Mouse (Mus musculus): ENCODE measurements around the gene Cd84. TPM values are rescaled to one million over a fixed set of nuclear protein-coding genes. Genes with fewer than 3 reads are reported as not detected.

The Cd84 gene
- total RNA-seq, 2 experiments from 2014 or later: 28.1 to 28.9 TPM

DNA sequence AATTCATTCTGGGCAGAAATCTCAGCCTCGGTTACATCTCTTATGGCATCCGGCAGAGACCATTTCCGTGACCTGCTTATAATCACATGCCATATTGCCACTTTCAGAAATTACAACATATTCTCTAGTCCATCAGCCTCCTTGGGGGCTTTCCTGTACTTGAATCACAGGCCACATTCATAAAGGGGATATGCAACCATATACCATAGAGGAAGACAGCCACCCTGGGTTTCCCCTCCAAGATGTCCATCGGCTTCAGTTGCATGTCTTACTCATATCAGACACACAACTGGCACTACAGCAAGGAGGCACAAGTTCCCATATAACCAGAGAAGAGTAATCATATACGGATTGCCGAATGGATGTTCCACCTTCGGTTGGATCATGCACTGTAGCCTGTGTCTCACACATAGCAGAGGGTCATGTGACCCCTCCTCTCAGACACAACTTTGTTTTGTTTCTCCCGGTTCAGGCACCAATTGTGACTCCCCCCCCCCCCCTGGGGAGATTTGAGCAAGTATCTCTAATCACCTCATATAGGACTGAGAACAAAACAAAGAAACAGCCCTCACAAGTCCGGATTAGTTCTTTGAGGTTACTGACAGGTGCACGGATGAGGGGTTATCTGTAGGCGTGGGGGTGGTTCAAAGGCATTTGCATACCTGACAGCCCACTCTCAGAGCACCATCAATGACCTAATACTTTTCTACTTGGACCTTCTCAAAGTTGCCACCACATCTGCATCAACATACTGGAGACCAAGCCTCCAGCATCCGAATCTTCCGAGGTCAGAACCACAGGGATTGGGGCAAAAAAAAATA, 76.4 kb downstream of the Cd84 start:
- ATAC-seq (replicated peaks; ENCODE audit: low FRiP score, poor library complexity, severe bottlenecking): no peak

DNA sequence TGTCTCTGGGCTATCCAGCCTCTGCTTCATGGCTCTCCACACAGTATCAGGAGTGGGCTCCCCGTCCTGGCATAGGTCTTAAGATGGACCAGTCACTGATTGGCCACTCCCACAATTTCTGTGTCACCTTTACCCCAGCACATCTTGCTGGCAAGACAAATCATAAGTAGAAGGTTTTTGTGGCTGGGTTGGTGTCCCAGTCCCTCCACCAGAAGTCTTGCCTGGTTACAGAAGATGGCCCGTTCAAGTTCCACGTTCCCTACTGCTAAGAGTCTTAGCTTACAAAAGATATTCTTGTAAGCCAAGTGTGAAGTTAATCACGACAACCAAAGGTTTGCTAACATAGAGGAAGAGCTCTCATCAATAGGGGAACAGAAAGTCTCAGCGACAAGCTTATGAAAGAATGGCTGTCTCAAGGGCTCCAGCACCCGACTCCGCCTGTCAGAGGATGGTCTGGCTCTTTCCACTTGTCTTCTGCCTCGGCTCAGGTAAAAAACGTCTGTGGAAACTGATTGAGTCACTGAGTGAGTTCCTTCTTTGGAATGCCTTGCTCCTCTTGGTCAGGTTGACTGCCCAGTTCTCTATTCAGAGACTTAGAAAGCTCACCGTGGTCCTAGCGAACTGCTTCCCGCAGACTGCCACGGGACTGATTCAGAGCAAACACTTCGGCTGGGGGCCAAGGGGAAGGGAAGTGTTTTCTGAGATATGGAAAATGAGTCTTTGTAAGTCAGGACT, 78.0 kb downstream of the Cd84 start, which contains the start of gene Slamf6:
TSS of gene Slamf6 (plus strand) at position 211 of the 735 bp plus-strand sequence.
- no peak for ATAC-seq (replicated peaks; ENCODE audit: low FRiP score, poor library complexity, severe bottlenecking)

DNA sequence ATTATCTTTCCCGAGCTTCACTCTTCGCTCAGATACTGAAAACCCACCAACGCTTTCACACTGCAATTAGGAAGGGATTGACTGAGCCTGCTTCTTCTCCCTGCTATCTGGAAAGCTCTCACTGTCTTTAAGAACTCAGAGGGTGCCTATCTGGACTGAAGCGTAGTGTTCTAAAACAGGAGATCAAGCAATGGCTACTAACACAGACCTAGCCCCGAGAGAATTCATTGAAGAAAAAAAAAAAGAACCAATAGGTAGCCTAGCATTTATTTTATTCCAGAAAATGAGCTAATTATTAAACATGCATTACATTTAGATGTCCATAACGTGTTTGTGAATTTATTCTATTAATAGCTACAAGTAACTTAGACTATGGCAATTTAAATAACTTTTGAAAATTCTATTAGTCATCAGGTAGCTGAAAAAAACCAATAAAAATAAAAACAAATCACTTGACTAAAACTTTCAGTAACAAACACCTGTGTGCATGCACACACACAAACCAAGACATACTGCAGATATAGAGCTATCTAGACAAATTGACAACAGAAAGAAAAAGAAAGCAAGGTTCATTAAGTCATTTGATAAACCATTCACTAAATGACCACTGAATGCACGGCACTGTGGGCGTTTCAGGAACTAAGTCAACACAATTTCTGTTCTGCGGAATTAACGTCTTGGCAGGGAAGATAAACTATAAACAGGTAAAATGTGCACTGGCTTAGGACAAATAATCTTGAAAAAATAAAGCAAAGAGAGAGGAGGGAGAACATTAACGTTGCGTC, 78.8 kb downstream of the Cd84 start:
- ATAC-seq (replicated peaks; ENCODE audit: low FRiP score, poor library complexity, severe bottlenecking): no peak

DNA sequence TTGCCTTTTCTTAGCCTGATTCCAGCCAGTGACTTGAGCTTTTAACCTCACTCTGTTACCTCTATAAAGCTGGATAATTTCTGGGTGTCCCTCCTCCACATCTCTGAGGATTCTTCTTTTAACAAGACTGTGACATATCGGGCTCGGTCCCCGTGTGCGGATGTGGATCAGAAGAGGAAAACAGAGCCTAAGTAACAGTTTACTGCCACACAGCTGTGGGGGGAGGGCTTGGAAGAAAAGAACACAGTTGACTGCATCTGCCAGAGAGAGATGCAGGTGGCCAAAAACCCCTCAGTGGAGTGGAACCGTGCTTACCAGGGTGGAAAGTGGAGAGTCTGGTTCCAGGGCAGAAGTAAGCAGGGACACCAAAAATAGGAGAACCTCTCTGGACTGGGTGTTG, 79.7 kb downstream of the Cd84 start:
- no peak for ATAC-seq (replicated peaks; ENCODE audit: low FRiP score, poor library complexity, severe bottlenecking)

DNA sequence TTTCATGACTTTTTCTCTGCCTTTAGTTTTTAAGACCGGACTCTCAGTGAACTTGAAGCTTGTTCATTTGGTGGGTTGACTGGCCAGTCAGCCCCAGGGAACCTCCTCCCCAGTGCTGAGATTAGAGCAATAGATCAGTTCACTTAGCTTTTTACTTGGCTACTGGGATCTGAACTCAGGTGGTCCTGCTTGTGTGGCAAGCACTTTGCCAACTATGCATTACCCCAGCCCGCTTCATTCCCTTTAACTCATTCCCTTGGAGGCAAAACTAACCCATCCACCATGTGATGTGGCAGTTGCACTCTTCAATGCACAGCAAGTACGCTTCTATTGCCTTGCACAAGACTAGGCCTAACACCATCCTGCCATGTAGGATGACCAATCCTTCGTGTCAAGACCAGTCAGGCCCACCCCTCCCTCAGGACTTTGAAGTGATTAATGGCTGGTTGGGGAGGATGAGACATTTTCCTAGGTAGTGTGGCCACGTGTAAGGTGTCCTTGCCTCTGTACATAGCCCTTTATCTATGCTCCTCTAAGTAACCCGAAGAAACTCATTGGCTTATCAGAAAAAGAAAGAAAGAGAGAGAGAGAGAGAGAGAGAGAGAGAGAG, 80.5 kb downstream of the Cd84 start:
- ATAC-seq (replicated peaks; ENCODE audit: low FRiP score, poor library complexity, severe bottlenecking): no peak

DNA sequence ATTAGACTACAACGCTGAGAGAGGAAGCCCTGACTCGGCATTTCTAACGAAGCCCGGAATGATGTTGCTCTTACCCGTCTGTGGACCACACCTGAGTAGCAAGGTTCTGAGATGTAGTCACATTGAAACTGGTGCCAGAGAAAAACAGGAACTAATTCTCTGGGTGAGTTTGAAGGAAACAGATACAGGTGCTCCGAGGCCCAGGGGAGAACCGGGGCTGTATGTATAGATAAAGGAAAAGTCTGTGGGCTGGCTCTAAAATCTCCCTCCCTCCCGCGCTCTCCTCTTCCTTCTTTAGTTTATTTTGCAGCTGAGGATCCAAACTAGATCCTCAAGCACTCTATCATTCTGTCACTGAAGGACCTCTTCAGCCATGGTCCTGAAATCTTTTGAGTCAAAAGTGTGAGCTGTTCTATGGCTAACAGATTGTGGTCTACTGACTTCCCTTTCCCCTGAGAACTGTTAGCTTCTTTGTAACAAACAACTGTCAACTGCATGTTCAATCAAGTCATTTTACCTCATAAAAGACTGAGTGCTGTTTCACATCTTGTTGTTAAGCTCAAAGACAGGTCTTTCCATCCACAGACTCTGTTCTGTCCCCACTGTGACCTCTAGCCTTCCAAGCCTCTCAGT, 81.6 kb downstream of the Cd84 start:
- ATAC-seq (replicated peaks; ENCODE audit: low FRiP score, poor library complexity, severe bottlenecking): no peak

DNA sequence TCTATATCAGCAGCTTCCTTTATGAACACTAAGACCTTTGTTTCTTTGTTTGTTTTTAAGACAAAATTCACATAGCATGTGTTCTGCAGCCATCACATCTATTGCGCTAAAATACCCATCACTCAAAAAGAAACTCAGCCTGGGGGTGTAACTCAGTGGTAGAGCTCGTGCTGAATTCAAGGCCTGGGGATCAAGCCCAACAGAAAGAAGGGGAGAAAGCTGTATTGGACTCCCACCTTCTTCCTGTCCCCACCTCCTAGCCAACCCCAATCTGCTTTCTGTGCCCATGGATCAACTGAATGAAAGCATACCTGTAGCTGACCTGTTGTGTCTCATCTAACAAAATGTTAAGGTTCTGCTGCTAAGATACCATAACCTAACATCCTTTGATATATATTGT, 82.1 kb downstream of the Cd84 start:
- no peak for ATAC-seq (replicated peaks; ENCODE audit: low FRiP score, poor library complexity, severe bottlenecking)

DNA sequence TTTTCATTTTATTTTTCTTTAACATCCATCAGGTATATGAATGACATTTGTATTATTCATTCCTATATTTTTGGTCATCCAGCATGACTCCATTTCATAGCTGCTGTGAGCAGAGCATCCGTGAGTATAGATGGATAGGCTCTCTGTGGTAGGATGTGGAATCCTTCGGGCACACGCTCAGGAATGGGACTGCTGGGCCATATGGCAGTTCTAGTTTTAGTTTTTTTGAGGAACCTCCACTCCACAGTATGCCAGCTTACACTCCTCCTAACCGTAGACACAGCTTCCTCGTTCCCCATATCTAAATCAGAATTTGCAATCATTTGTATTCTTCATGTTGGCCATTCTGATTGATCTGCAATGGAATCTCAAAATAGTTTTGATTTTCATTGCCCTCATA, 83.3 kb downstream of the Cd84 start:
- ATAC-seq (replicated peaks; ENCODE audit: low FRiP score, poor library complexity, severe bottlenecking): no peak

DNA sequence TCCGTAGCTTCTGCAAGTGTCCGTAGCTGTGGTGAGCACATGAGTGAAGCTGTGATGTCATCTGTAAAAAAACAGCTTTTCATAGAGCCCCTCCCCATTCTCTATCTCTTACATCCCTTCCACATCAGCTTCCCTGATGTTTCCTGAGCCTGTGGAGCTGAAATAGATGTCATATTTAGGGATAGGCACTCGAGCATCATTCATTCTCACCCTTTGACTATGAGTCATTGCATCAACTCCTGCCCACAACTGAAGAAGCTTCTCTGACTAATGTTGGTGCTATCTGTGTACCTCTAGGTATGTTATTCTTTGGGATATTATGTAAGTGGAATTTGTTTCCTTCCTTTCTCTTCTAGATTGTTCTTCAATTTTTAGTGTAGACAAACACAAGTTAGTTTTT, 85.4 kb downstream of the Cd84 start:
- ATAC-seq (replicated peaks; ENCODE audit: low FRiP score, poor library complexity, severe bottlenecking): no peak

DNA sequence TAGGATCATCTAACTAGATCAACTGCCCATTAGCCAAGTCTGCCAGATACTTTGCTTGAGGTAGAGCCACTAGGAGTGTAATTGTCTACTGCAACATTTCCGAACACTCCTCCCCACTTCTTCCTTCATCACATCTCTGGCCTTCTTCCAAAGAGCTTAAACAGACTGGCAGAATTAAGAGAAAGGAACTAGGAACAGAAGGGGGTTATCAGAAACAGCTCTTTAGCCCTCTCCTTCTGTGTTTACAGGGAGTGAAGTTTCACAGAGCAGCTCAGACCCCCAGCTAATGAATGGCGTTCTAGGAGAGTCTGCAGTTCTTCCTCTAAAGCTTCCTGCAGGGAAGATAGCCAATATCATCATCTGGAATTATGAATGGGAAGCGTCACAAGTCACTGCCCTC, 94.4 kb downstream of the Cd84 start:
- ATAC-seq (replicated peaks; ENCODE audit: low FRiP score, poor library complexity, severe bottlenecking): no peak

DNA sequence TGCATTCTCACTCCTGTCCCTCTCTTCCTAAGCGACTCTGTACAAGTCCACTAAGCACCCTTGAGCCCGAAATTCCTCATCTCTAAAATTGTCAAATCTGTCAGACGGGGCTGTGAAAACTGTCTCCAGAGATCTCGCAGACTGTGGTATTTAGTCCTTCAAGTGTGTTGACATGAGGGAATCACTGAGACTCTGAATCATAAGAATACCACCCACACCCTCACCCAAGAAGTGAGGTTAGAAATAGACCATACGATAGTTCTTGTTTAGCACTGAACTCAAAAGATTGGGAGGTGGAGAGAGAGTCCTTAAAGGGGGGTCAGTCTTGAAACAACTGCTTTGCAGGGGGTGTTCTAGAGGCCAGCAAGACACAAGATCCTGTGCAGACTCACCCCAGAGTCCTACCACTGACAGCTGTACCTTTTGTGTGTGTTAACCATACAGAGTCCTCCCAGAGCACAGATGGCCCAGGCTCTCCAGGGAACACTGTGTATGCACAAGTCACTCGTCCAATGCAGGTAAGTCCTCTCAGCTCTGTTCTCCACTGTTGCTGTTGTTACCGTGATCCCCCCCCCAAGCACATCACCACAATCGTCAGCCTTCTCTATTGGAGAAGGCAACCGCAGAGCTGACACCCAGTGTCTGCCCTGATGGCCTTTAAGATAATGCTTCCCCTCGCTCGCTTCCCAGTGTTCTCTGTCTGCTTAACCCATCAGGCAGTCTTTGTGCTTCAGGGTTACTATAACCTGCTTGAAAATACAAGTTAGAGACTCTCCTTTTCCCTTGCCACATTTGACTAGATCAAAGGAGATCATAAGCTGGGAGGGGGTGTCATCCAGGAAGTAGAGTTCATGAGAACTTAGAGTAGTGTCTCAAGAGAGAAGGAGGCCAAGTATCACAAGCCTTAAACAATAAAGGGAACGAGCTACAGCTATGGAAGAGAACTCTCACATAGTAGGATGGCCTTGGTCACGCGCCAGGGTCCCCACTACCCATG, 99.8 kb downstream of the Cd84 start:
- no peak for ATAC-seq (replicated peaks; ENCODE audit: low FRiP score, poor library complexity, severe bottlenecking)

Other genes starting within 250 kb of the Cd84 start
- gene Ly9, start 232.3 kb upstream of the Cd84 start, total RNA-seq (2015; ENCODE audit: low replicate concordance): 9.2 and 14.4 TPM in 2 replicates
- gene Ly9, start 232.3 kb upstream of the Cd84 start, total RNA-seq (2017; ENCODE audit: low replicate concordance): 6.7 and 15.0 TPM in 2 replicates
- 6.8 and 7.5 TPM in 2 replicates for gene Slamf7, start 186.7 kb upstream of the Cd84 start, total RNA-seq (2015; ENCODE audit: low replicate concordance)
- gene Slamf7, start 186.7 kb upstream of the Cd84 start, total RNA-seq (2017; ENCODE audit: low replicate concordance): 4.7 and 16.6 TPM in 2 replicates
- gene Cd48, start 157.7 kb upstream of the Cd84 start, total RNA-seq (2015; ENCODE audit: low replicate concordance): 36.5 and 53.0 TPM in 2 replicates
- 15.0 and 22.4 TPM in 2 replicates for gene Cd48, start 157.7 kb upstream of the Cd84 start, total RNA-seq (2017; ENCODE audit: low replicate concordance)
- gene Slamf1, start 72.6 kb upstream of the Cd84 start, total RNA-seq (2015; ENCODE audit: low replicate concordance): 0.36 TPM in 1 of 2 replicates, not detected in the other
- gene Slamf1, start 72.6 kb upstream of the Cd84 start, total RNA-seq (2017; ENCODE audit: low replicate concordance): 0.39 and 3.6 TPM in 2 replicates
- gene Gm10521, start 56.0 kb downstream of the Cd84 start, total RNA-seq (2015; ENCODE audit: low replicate concordance): 3.6 and 4.2 TPM in 2 replicates
- 0.51 TPM in 1 of 2 replicates, not detected in the other for gene Gm10521, start 56.0 kb downstream of the Cd84 start, total RNA-seq (2017; ENCODE audit: low replicate concordance)
- gene Slamf6, start 77.8 kb downstream of the Cd84 start, total RNA-seq (2015; ENCODE audit: low replicate concordance): 5.4 and 8.3 TPM in 2 replicates
- gene Slamf6, start 77.8 kb downstream of the Cd84 start, total RNA-seq (2017; ENCODE audit: low replicate concordance): 10.4 and 10.7 TPM in 2 replicates
- 0.84 and 1.1 TPM in 2 replicates for gene Vangl2, start 188.7 kb downstream of the Cd84 start, total RNA-seq (2015; ENCODE audit: low replicate concordance)
- gene Vangl2, start 188.7 kb downstream of the Cd84 start, total RNA-seq (2017; ENCODE audit: low replicate concordance): 0.13 and 0.83 TPM in 2 replicates
- gene Nhlh1, start 217.9 kb downstream of the Cd84 start, total RNA-seq (2015; ENCODE audit: low replicate concordance): not detected in 2 replicates
- gene Nhlh1, start 217.9 kb downstream of the Cd84 start, total RNA-seq (2017; ENCODE audit: low replicate concordance): not detected in 2 replicates
- gene Copa, start 242.8 kb downstream of the Cd84 start, total RNA-seq (2015; ENCODE audit: low replicate concordance): 44.9 and 67.4 TPM in 2 replicates
- gene Copa, start 242.8 kb downstream of the Cd84 start, total RNA-seq (2017; ENCODE audit: low replicate concordance): 41.3 and 47.1 TPM in 2 replicates
- gene Ncstn, start 243.1 kb downstream of the Cd84 start, total RNA-seq (2015; ENCODE audit: low replicate concordance): 43.2 and 52.0 TPM in 2 replicates
- gene Ncstn, start 243.1 kb downstream of the Cd84 start, total RNA-seq (2017; ENCODE audit: low replicate concordance): 14.7 and 16.4 TPM in 2 replicates